Mouse (Mus musculus) midbrain, embryonic 13.5 days (tissue): ENCODE data around the gene Ahcyl2. TPM values are rescaled to one million over a fixed set of nuclear protein-coding genes. Genes with fewer than 3 reads are reported as not detected.

Experiments
- ATAC-seq: fragments of 200-750 bp; cut with Nextera tagmentation; 2 replicates; pipeline ENCODE4 v1.8.0; 2017; ENCODE audit warnings: mild to moderate bottlenecking, moderate TSS enrichment, moderate library complexity
- H3K27ac ChIP-seq: fragments of 300-500 bp; sonication (generic); 2 replicates; pipeline ENCODE4 v1.5.1; 2015; ENCODE audit warnings: inconsistent platforms, mild to moderate bottlenecking, moderate library complexity
- H3K27me3 ChIP-seq: fragments of 300-500 bp; sonication (generic); 2 replicates; pipeline ENCODE4 v1.6.1; 2015; ENCODE audit warnings: mild to moderate bottlenecking, inconsistent platforms
- H3K36me3 ChIP-seq: fragments of 300-500 bp; sonication (generic); 2 replicates; pipeline ENCODE4 v1.6.1; 2015; ENCODE audit warnings: mild to moderate bottlenecking, inconsistent platforms
- H3K4me1 ChIP-seq: fragments of 300-500 bp; sonication (generic); replicated peaks from 2 replicates; pipeline ENCODE4 v1.6.1; 2015; ENCODE audit warnings: inconsistent platforms
- H3K4me2 ChIP-seq: fragments of 300-500 bp; sonication (generic); replicated peaks from 2 replicates; pipeline ENCODE4 v1.6.1; 2015; ENCODE audit warnings: moderate library complexity, mild to moderate bottlenecking, inconsistent platforms
- H3K4me3 ChIP-seq: fragments of 300-500 bp; sonication (generic); replicated peaks from 2 replicates; pipeline ENCODE4 v1.5.1; 2015; ENCODE audit warnings: mild to moderate bottlenecking, inconsistent platforms
- H3K9ac ChIP-seq: fragments of 300-500 bp; sonication (generic); replicated peaks from 2 replicates; pipeline ENCODE4 v1.6.1; 2015; ENCODE audit warnings: mild to moderate bottlenecking, inconsistent platforms
- H3K9me3 ChIP-seq: fragments of 300-500 bp; sonication (generic); 2 replicates; pipeline ENCODE4 v1.6.1; 2016; ENCODE audit warnings: mild to moderate bottlenecking, inconsistent platforms
- WGBS: fragments of 180-500 bp; shearing (Covaris S2); methylation state at CpG from one replicate; pipeline ENCODE4 v1.1.7; 2015; 5-methylcytosine and 5-hydroxymethylcytosine counted together
- polyA plus RNA-seq: library from polyadenylated mRNA; unstranded; fragments of >200 nt; fragmentation: Nextera tagmentation; extraction: Ambion mirVana; gene quantifications from 2 replicates; pipeline ENCODE4 v1.2.1, GENCODE M21; 2015

The Ahcyl2 gene
- polyA plus RNA-seq, 1 experiment from 2014 or later: 13.1 TPM

GRCm38 (mm10) chr6:29821770-29822169 lies 54.0 kb downstream of the Ahcyl2 start:
- no peak overlapping the region for H3K4me2 ChIP-seq
- no peak for ATAC-seq
- no peak overlapping the region for H3K4me3 ChIP-seq
- 50% methylated on average over 1 of the region's 1 CpGs for whole genome bisulfite sequencing
- no peaks in the 10 kb centered on the region for H3K27me3 ChIP-seq
- no peaks in the 10 kb centered on the region for H3K4me1 ChIP-seq
- H3K36me3 ChIP-seq: no peaks in the 10 kb centered on the region
- H3K27ac ChIP-seq: no peak overlapping the region
- H3K9ac ChIP-seq: no peak overlapping the region
- no peaks in the 10 kb centered on the region for H3K9me3 ChIP-seq

DNA sequence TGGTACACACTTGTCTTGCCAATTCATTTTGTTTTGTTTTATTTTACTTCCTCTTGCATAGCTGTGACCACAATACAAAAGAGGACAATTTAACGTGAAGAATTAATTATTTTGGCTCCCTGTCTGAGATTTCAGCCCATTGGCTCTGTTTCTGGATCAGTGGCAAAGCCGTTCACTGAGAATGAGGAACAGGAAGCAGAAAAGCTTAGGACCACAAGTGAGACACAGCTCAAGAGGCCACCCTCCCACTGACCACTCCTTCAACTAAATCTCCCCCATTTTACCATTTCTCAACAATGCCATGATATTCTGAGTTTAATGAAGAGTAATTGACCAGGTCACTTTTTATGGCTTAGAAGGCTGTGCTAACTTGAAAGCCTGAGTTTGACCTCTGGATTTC lies 57.5 kb downstream of the Ahcyl2 start:
- 63% methylated on average over 2 of the region's 2 CpGs for WGBS
- H3K27ac ChIP-seq: no peak overlapping the region

DNA sequence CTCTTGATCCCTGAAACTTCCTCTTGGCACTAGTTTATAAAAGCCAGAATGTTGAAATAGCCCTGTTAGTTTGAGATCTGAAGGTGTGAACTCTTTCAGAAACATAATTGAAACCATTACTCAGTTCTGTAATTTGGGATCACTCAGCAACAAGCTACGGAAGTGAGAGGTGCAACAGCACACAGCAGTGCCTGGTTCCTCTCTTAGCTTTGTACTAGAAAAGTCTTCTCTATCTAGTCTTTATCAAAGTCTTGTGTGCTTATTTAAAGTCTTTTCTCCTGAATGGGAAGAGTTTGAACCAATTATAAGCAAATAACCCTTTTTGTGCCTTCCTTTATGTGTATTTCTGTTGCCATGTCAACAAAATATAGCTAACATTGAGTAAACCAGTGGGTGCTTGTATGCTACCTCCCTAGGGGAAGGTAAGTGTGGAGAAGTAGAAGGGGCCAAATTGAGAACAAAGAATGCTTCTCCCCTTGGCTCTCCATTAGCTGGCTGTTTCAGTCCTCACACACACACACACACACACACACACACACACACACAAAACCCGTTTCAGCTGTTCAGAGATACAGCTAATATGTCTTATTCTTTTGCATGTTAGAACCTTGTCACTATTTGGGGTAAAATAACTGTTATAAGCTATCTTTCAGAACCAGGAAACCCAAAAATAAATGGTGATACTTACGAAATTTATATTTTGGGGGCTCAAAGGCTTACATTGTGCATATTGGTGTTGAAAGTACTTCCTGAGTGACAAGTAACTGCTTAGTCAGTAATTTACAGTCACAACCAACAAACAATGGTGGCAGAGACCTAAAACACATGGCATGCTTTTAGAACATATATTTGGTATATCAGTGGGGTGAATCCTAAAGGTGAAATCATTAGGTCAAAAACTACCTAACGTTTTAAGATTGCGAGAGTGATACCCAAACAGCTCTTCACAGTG lies 59.8 kb downstream of the Ahcyl2 start:
- ATAC-seq: no peak
- no peaks in the 10 kb centered on the region for H3K27me3 ChIP-seq
- no peak overlapping the region for H3K9ac ChIP-seq
- no peak overlapping the region for H3K4me2 ChIP-seq
- WGBS: 87% methylated on average over 5 of the region's 5 CpGs
- no peaks in the 10 kb centered on the region for H3K36me3 ChIP-seq
- no peaks in the 10 kb centered on the region for H3K4me1 ChIP-seq
- no peak overlapping the region for H3K4me3 ChIP-seq
- H3K27ac ChIP-seq: no peak overlapping the region
- H3K9me3 ChIP-seq: no peaks in the 10 kb centered on the region

More for the DNA sequence above, 57.5 kb downstream of the Ahcyl2 start:
- H3K4me1 ChIP-seq: no peaks in the 10 kb centered on the region
- no peaks in the 10 kb centered on the region for H3K9me3 ChIP-seq
- no peak for ATAC-seq
- H3K36me3 ChIP-seq: no peaks in the 10 kb centered on the region
- no peak overlapping the region for H3K4me2 ChIP-seq
- no peak overlapping the region for H3K4me3 ChIP-seq
- H3K9ac ChIP-seq: no peak overlapping the region
- no peaks in the 10 kb centered on the region for H3K27me3 ChIP-seq

DNA sequence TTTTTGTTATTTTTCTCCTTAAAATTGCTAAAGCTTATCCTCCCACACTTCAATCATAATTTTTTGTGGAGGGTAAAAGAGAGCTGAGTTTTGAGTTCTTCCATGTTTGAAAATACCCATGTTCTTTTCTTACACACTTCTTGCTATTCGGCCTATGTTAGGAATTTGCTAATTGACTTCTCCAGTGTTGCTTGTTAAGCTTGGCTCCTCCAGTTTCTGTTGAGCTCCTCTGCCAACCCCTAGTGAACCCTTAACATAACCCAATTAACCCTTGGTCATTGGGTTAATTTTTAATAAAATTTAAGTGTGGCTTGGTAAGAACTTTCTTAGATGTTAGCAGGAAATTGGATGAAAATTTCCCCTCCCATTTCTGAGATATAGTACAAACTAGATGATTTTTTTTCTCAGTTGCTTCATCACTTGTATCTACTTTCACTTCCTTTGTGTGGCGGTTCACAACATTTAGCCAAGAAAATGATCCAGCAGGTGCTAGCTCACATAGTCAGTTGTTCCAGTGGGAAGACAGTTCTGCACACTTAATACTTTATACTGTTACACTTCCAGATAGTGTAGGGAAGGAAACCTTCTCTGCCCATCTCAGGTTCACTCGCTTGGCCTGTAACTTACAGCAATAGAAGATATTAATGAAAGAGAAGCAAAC lies 60.9 kb downstream of the Ahcyl2 start:
- Histone ChIP-seq H3K4me3 (no peak overlapping the region), H3K9me3 (no peaks in the 10 kb centered on the region), H3K36me3 (no peaks in the 10 kb centered on the region), H3K27ac (no peak overlapping the region), H3K27me3 (no peaks in the 10 kb centered on the region), H3K4me2 (no peak overlapping the region), H3K4me1 (no peaks in the 10 kb centered on the region), H3K9ac (no peak overlapping the region)
- ATAC-seq: no peak
- 92% methylated on average over 3 of the region's 3 CpGs for WGBS

DNA sequence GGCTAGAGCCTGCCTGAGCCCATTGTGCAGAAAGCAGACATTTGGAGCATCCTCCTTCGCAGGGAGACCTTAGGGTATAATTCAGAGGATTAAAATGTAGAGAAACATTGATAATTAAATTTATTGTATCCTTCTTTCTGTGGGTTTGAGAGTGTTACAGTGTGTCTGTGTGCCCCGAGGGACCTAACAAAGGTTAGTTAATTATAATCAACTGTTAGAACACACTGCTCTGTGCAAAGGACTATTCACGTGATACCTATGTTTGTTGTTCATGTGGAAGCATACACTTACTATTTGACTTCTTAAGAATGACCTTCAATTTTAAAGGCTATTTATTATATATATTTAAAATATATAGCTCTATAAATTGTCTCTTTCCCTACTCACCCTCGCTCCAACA lies 64.5 kb downstream of the Ahcyl2 start:
- Histone ChIP-seq H3K27ac (no peak overlapping the region), H3K4me1 (no peaks in the 10 kb centered on the region), H3K9me3 (no peaks in the 10 kb centered on the region), H3K9ac (no peak overlapping the region), H3K4me2 (no peak overlapping the region), H3K4me3 (no peak overlapping the region), H3K27me3 (no peaks in the 10 kb centered on the region), H3K36me3 (no peaks in the 10 kb centered on the region)
- 87% methylated on average over 4 of the region's 4 CpGs for WGBS
- ATAC-seq: no peak

DNA sequence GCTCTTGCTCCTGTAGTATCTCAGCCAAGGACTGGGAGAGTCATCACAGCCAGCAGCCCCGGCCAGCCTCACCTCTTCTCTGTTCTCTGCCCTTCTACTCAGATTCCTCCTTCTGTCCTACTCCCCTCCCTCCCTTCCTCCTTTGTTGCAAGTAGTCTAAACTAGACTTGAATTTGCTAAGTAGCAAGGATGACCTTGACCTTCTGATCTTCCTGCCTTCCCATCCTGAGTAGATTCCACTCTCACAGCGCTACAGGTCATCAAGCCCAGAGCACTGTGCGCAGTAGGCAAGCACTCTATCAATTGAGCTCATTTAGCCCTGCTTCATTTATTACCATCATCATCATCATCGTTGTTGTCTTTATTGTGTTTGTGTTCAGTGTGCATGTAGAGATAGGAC lies 65.3 kb downstream of the Ahcyl2 start:
- H3K9me3 ChIP-seq: no peaks in the 10 kb centered on the region
- H3K36me3 ChIP-seq: no peaks in the 10 kb centered on the region
- no peaks in the 10 kb centered on the region for H3K4me1 ChIP-seq
- H3K4me2 ChIP-seq: no peak overlapping the region
- H3K9ac ChIP-seq: no peak overlapping the region
- no peak for ATAC-seq
- no peak overlapping the region for H3K27ac ChIP-seq
- no peaks in the 10 kb centered on the region for H3K27me3 ChIP-seq
- no peak overlapping the region for H3K4me3 ChIP-seq
- 88% methylated on average over 4 of the region's 4 CpGs for WGBS

- no peak overlapping the region for H3K9ac ChIP-seq
- no peak overlapping the region for H3K27ac ChIP-seq
- no peak overlapping the region for H3K4me2 ChIP-seq
- H3K9me3 ChIP-seq: no peaks in the 10 kb centered on the region
- ATAC-seq: no peak
- 69% methylated on average over 4 of the region's 4 CpGs for WGBS
- no peaks in the 10 kb centered on the region for H3K4me1 ChIP-seq
- no peak overlapping the region for H3K4me3 ChIP-seq
- H3K27me3 ChIP-seq: no peaks in the 10 kb centered on the region
- no peaks in the 10 kb centered on the region for H3K36me3 ChIP-seq
These were observed 65.9 kb downstream of the Ahcyl2 start for GRCm38 (mm10) chr6:29833568-29834255.

GRCm38 (mm10) chr6:29835543-29836177 lies 67.8 kb downstream of the Ahcyl2 start:
- Histone ChIP-seq H3K27ac (no peak overlapping the region), H3K9ac (no peak overlapping the region), H3K36me3 (no peaks in the 10 kb centered on the region), H3K9me3 (no peaks in the 10 kb centered on the region), H3K4me2 (no peak overlapping the region), H3K27me3 (no peaks in the 10 kb centered on the region), H3K4me3 (no peak overlapping the region), H3K4me1 (no peaks in the 10 kb centered on the region)
- no peak for ATAC-seq
- 92% methylated on average over 3 of the region's 3 CpGs for WGBS

DNA sequence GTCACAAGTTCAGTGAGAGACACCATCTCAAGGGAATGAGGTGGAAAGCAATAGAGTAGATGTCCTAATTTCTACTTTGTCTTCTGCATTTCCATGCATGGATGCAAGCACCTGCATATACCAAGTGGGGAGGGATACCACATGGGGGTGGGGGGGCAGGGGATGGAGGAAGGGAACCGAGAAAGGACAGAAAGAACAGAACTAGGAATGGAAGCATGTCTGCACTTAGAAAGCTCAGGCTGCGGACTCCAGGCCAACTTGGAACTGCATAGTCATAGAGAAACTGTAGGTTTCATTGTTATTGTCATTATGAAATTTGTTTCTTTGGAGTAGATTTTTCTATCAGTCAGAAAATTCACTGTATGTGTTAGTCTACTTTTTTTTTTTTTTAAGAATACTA lies 69.8 kb downstream of the Ahcyl2 start:
- Histone ChIP-seq H3K27me3 (no peaks in the 10 kb centered on the region), H3K27ac (no peak overlapping the region), H3K9me3 (no peaks in the 10 kb centered on the region), H3K4me1 (no peaks in the 10 kb centered on the region), H3K4me3 (no peak overlapping the region), H3K36me3 (no peaks in the 10 kb centered on the region), H3K4me2 (no peak overlapping the region), H3K9ac (no peak overlapping the region)
- ATAC-seq: no peak
- 88% methylated on average over 2 of the region's 2 CpGs for WGBS

DNA sequence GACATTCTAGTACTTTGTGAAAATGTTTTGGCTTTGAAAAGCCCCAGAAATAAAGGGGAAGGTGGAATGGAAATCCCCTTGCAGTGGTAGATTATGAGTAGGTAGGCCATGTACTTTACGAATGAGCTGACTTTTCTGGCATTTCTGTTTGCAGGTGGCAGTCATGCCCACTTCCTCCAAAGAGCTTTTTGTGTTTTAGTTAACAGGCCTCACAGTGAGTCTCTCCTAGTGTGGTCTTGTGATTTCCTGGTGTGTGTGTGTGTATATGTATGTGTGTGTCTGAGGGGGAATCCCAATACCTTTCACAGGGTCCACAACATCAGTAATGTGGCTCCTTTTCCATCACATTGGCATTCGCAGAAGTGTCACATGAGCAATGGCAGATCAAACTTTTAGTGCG lies 70.7 kb downstream of the Ahcyl2 start:
- ATAC-seq: no peak
- Histone ChIP-seq H3K27me3 (no peaks in the 10 kb centered on the region), H3K4me3 (no peak overlapping the region), H3K36me3 (no peaks in the 10 kb centered on the region), H3K4me2 (no peak overlapping the region), H3K9ac (no peak overlapping the region), H3K4me1 (no peaks in the 10 kb centered on the region), H3K27ac (no peak overlapping the region), H3K9me3 (no peaks in the 10 kb centered on the region)
- 93% methylated on average over 3 of the region's 3 CpGs for WGBS

GRCm38 (mm10) chr6:29840008-29840407 lies 72.2 kb downstream of the Ahcyl2 start:
- Histone ChIP-seq H3K9me3 (no peaks in the 10 kb centered on the region), H3K36me3 (no peaks in the 10 kb centered on the region), H3K27me3 (no peaks in the 10 kb centered on the region), H3K4me3 (no peak overlapping the region), H3K9ac (no peak overlapping the region), H3K4me1 (no peaks in the 10 kb centered on the region), H3K4me2 (no peak overlapping the region), H3K27ac (no peak overlapping the region)
- no peak for ATAC-seq
- 93% methylated on average over 1 of the region's 1 CpGs for WGBS

DNA sequence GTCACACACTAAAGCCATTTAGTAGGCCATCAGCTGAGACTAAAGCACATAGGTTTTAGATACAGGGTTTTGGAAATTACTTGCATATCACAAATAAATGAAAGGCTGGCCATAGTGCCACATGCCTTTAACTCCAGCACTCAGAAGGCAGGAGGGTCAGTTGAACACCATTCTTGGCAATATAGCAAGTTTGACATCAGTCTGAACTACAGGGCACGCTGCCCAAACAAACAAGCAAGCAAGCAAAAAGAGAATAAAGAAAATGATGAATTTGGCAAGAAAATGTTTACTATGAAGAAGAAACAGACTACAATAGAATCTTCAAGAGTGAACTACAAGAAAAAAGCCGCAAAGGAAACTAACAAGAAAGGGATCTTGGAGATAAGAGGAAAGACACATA lies 73.7 kb downstream of the Ahcyl2 start:
- Histone ChIP-seq H3K27me3 (no peaks in the 10 kb centered on the region), H3K4me2 (no peak overlapping the region), H3K36me3 (no peaks in the 10 kb centered on the region), H3K27ac (no peak overlapping the region), H3K4me1 (no peaks in the 10 kb centered on the region), H3K4me3 (no peak overlapping the region), H3K9me3 (no peaks in the 10 kb centered on the region), H3K9ac (no peak overlapping the region)
- 95% methylated on average over 2 of the region's 2 CpGs for WGBS
- ATAC-seq: no peak
